Mouse (Mus musculus) lung, postnatal 0 days (tissue): Measurements from ENCODE around the gene Agr2. TPM values are rescaled to one million over a fixed set of nuclear protein-coding genes. Genes with fewer than 3 reads are reported as not detected.
A peak's percentile ranks its signal among the peaks of the same experiment; 100 is the strongest.

Source experiments
- ATAC-seq: fragments of 200-750 bp; cut with Nextera tagmentation; 2 replicates; pipeline ENCODE4 v1.8.0; 2017; ENCODE audit warnings: moderate library complexity
- DNase-seq: peaks from one replicate; pipeline ENCODE4 v3.0.0-alpha.2; 2016; ENCODE audit warnings: low spot score
- H3K27ac ChIP-seq: fragments of 300-500 bp; sonication (generic); 2 replicates; pipeline ENCODE4 v1.5.1; 2014; ENCODE audit warnings: antibody characterized with exemption, mild to moderate bottlenecking, low read length, mixed read lengths
- H3K27me3 ChIP-seq: fragments of 300-500 bp; sonication (generic); replicated peaks from 2 replicates; pipeline ENCODE4 v1.6.1; 2014; ENCODE audit warnings: low read length, mixed read lengths; ENCODE audit not compliant: insufficient read depth
- H3K36me3 ChIP-seq: fragments of 300-500 bp; sonication (generic); 2 replicates; pipeline ENCODE4 v1.6.1; 2014; ENCODE audit warnings: low read length, mixed read lengths; ENCODE audit not compliant: insufficient read depth
- H3K4me1 ChIP-seq: fragments of 300-500 bp; sonication (generic); 2 replicates; pipeline ENCODE4 v1.6.1; 2014; ENCODE audit warnings: antibody characterized with exemption, low read depth, low read length, mixed read lengths; ENCODE audit not compliant: insufficient read depth
- H3K4me2 ChIP-seq: fragments of 300-500 bp; sonication (generic); replicated peaks from 2 replicates; pipeline ENCODE4 v1.6.1; 2014; ENCODE audit warnings: low read depth, mild to moderate bottlenecking, low read length, moderate library complexity, mixed read lengths
- H3K4me3 ChIP-seq: fragments of 300-500 bp; sonication (generic); 2 replicates; pipeline ENCODE4 v1.5.1; 2014; ENCODE audit warnings: low read depth, low read length
- H3K9ac ChIP-seq: fragments of 300-500 bp; sonication (generic); replicated peaks from 2 replicates; pipeline ENCODE4 v1.6.1; 2014; ENCODE audit warnings: low read depth, mild to moderate bottlenecking
- H3K9me3 ChIP-seq: fragments of 300-500 bp; sonication (generic); 2 replicates; pipeline ENCODE4 v1.6.1; 2016; ENCODE audit warnings: low read length, mixed read lengths
- CTCF ChIP-seq: IDR thresholded peaks from 2 replicates; pipeline ENCODE4 v1.5.1; 2016; ENCODE audit warnings: antibody characterized with exemption, mild to moderate bottlenecking
- EP300 ChIP-seq: IDR thresholded peaks from 2 replicates; pipeline ENCODE4 v1.6.1; 2016; ENCODE audit warnings: antibody characterized with exemption, mild to moderate bottlenecking, control low read depth
- WGBS: fragments of 180-500 bp; shearing (Covaris S2); extraction: QIAGEN DNeasy Blood & Tissue Kit; methylation state at CpG from one replicate; pipeline ENCODE4 v1.1.7; 2014; 5-methylcytosine and 5-hydroxymethylcytosine counted together
- polyA plus RNA-seq: library from polyadenylated mRNA; unstranded; fragments of >200 nt; fragmentation: Nextera tagmentation; extraction: Ambion mirVana; gene quantifications from 2 replicates; pipeline ENCODE4 v1.2.1, GENCODE M21; 2015

The Agr2 gene
- polyA plus RNA-seq, 1 experiment from 2014 or later: 5.8 TPM

DNA sequence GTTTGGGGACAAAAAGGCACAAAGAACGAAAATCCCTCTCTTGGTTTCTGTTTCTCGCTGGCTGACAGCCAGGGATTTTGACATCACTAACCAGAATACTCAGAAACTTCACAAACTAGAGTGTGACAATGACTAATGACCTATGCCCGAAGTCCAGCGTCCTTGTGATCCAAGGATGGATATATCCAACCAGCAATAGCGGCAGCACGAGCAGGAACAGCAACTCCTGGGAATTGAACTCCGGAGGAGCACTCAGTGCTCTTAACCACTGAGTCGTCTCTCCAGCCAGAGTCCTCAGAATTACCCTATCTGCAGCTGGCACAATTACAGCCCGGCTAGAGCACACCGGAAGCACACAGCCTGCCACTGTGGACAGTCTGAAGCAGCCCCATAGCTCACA, 44.1 kb downstream of the Agr2 start:
- ATAC-seq (no peak), DNase-seq (no peak)
- Histone ChIP-seq H3K4me1 (no peaks in the 10 kb centered on the region), H3K36me3 (no peaks in the 10 kb centered on the region), H3K27me3 (no peaks in the 10 kb centered on the region), H3K9ac (no peak overlapping the region), H3K27ac (no peak overlapping the region), H3K4me2 (peak overlapping the region; percentile 23), H3K9me3 (no peaks in the 10 kb centered on the region), H3K4me3 (no peak overlapping the region)
- no peak for TF ChIP-seq EP300
- TF ChIP-seq CTCF: peak; percentile 13; the same call in 1 of the 2 replicates
- WGBS: 42% methylated on average over 10 of the region's 10 CpGs

GRCm38 (mm10) chr12:36039541-36040084, 46.9 kb downstream of the Agr2 start:
- Histone ChIP-seq H3K9me3 (no peaks in the 10 kb centered on the region), H3K27me3 (no peaks in the 10 kb centered on the region), H3K4me2 (peak overlapping the region; percentile 81), H3K36me3 (no peaks in the 10 kb centered on the region), H3K27ac (peak overlapping the region; percentile 74), H3K9ac (no peak overlapping the region), H3K4me1 (no peaks in the 10 kb centered on the region), H3K4me3 (0 out of 2 replicates have a peak overlapping the region, but pooled peaks have one; percentile 4)
- WGBS: 36% methylated on average over 9 of the region's 9 CpGs
- DNase-seq (no peak), ATAC-seq (no peak)
- no peak for TF ChIP-seq CTCF

GRCm38 (mm10) chr12:36040571-36041280, 48.0 kb downstream of the Agr2 start:
- no peak for ATAC-seq
- Histone ChIP-seq H3K27me3 (no peaks in the 10 kb centered on the region), H3K4me3 (peak overlapping the region; percentile 62), H3K36me3 (no peaks in the 10 kb centered on the region), H3K9ac (no peak overlapping the region; the same call in 1 of the 2 replicates), H3K4me1 (no peaks in the 10 kb centered on the region), H3K4me2 (peak overlapping the region; percentile 81), H3K27ac (peak overlapping the region; percentile 64), H3K9me3 (no peaks in the 10 kb centered on the region)
- TF ChIP-seq EP300: no peak
- WGBS: 40% methylated on average over 10 of the region's 10 CpGs
- DNase-seq: no peak

- H3K36me3 ChIP-seq: no peaks in the 10 kb centered on the region
- TF ChIP-seq CTCF (no peak), EP300 (no peak)
- no peaks in the 10 kb centered on the region for H3K9me3 ChIP-seq
- peak overlapping the region; percentile 62 for H3K4me3 ChIP-seq
- H3K4me1 ChIP-seq: no peaks in the 10 kb centered on the region
- peak overlapping the region; percentile 81 for H3K4me2 ChIP-seq
- peak overlapping the region; percentile 64 for H3K27ac ChIP-seq
- DNase-seq: no peak
- no peak for ATAC-seq
- WGBS: 16% methylated on average over 4 of the region's 4 CpGs
- no peaks in the 10 kb centered on the region for H3K27me3 ChIP-seq
- no peak overlapping the region; the same call in 1 of the 2 replicates for H3K9ac ChIP-seq
These were observed 48.5 kb downstream of the Agr2 start for GRCm38 (mm10) chr12:36041281-36041589.

- ATAC-seq: peak; percentile 69
These were observed 49.1 kb downstream of the Agr2 start for GRCm38 (mm10) chr12:36041703-36042347.

DNA sequence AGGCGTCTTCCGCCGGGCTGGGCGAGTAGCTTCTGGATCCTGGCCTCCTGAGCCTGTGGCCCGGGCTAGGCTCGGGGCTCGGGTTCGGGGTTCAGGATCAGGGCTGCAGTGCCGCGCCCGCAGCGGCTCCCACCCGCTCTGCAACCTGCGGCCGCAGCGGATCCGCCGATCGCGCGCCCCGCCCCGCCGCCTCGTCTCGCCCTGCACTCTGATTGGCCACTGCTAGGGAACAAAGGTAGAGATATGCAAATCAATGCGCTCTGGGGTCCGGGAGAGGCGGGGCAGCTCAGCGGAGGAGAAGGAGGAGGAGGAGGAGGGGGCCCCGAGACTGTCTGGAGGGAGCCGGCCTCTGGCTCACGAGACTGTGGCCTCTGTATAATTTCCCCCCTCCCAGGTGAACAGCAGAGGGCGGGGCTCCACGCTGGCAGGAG, 49.7 kb downstream of the Agr2 start, which contains the start of gene Tspan13:
Gene Tspan13, minus strand, starts transcription at position 153 of the 431 bp plus-strand sequence.
- TF ChIP-seq EP300: no peak
- TF ChIP-seq CTCF: peak; percentile 5; the same call in 1 of the 2 replicates
- Histone ChIP-seq H3K27me3 (no peaks in the 10 kb centered on the region), H3K36me3 (no peaks in the 10 kb centered on the region), H3K27ac (peak within 1 kb of the TSS; percentile 64), H3K4me1 (no peaks in the 10 kb centered on the region), H3K4me3 (peak within 1 kb of the TSS; percentile 62), H3K9ac (peak within 1 kb of the TSS; percentile 72), H3K9me3 (no peaks in the 10 kb centered on the region), H3K4me2 (peak within 1 kb of the TSS; percentile 81)
- 0% methylated on average over 32 of the region's 35 CpGs for WGBS
- DNase-seq (peak; percentile 90), ATAC-seq (peak; percentile 95)

More at GRCm38 (mm10) chr12:36041703-36042347, 49.1 kb downstream of the Agr2 start:
- Histone ChIP-seq H3K4me2 (peak overlapping the region; percentile 81), H3K36me3 (no peaks in the 10 kb centered on the region), H3K4me1 (no peaks in the 10 kb centered on the region), H3K4me3 (peak overlapping the region; percentile 62), H3K9ac (peak overlapping the region; percentile 72), H3K27ac (peak overlapping the region; percentile 52), H3K9me3 (no peaks in the 10 kb centered on the region), H3K27me3 (no peaks in the 10 kb centered on the region)
- under 1% methylated on average over 38 of the region's 50 CpGs for WGBS
- peak; percentile 70 for DNase-seq
- TF ChIP-seq EP300 (peak; percentile 69), CTCF (peak; percentile 62)
